Mouse (Mus musculus): ENCODE measurements around the gene Gm8947. TPM values are rescaled to one million over a fixed set of nuclear protein-coding genes. Genes with fewer than 3 reads are reported as not detected.
"Not testable (repeated sequence)": the region's sequence is repeated elsewhere in the genome, so short reads cannot be mapped to it uniquely, and the experiment has no call there.

Gm8947 gene
- polyA plus RNA-seq (2012; rRNA removed): not detected in 2 replicates

GRCm38 (mm10) chr1:151192075-151192474, at the start of gene Gm8947:
TSS of gene Gm8947 (plus strand) at chr1:151192376.
- H3K4me1 ChIP-seq (ENCODE audit: control insufficient read depth, insufficient read depth, low read length); H3K27ac ChIP-seq (ENCODE audit: insufficient read depth, low read length); H3K4me3 ChIP-seq (ENCODE audit: insufficient read depth, low read length): not testable (repeated sequence)

- Histone ChIP-seq H3K4me3 (ENCODE audit: insufficient read depth, low read length) (no peak overlapping the region), H3K4me1 (ENCODE audit: control insufficient read depth, insufficient read depth, low read length) (no peaks in the 10 kb centered on the region), H3K27ac (ENCODE audit: insufficient read depth, low read length) (no peak overlapping the region)
- TF ChIP-seq CTCF (IDR thresholded peaks at IDR 0.05; ENCODE audit: extremely low read depth, insufficient read depth, low read length) (no peak), POLR2A (IDR thresholded peaks at IDR 0.05; ENCODE audit: extremely low read depth, insufficient read depth, low read length) (no peak)
These were observed 47.6 kb upstream of the Gm8947 start for GRCm38 (mm10) chr1:151144471-151145146.

DNA sequence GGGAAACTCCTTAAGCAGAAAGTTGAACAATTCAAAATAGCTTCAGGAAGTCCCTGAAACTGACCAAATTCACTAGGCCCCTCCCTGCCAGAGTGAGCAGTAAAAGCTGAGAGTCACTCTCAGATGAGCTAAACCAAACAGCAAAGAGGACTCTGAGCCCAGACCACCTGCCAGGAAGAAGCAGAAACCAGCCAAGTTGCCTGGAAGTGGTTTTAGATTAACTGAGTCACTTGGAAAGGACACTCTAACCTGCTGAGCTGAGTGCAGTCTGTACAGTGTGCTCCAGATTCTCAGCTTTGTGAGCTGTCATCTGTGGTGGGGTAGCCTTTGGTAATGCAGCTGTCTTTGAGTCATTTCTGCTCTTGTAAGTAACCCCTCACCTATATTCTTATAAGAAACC, 44.4 kb upstream of the Gm8947 start:
- Histone ChIP-seq H3K4me3 (ENCODE audit: insufficient read depth, low read length) (no peak overlapping the region), H3K27ac (ENCODE audit: insufficient read depth, low read length) (no peak overlapping the region), H3K4me1 (ENCODE audit: control insufficient read depth, insufficient read depth, low read length) (no peaks in the 10 kb centered on the region)
- TF ChIP-seq POLR2A (IDR thresholded peaks at IDR 0.05; ENCODE audit: extremely low read depth, insufficient read depth, low read length) (no peak), CTCF (IDR thresholded peaks at IDR 0.05; ENCODE audit: extremely low read depth, insufficient read depth, low read length) (no peak)

GRCm38 (mm10) chr1:151150211-151150610, 42.0 kb upstream of the Gm8947 start:
- TF ChIP-seq CTCF (IDR thresholded peaks at IDR 0.05; ENCODE audit: extremely low read depth, insufficient read depth, low read length): no peak
- TF ChIP-seq POLR2A (IDR thresholded peaks at IDR 0.05; ENCODE audit: extremely low read depth, insufficient read depth, low read length): no peak
- Histone ChIP-seq H3K27ac (ENCODE audit: insufficient read depth, low read length) (no peak overlapping the region), H3K4me3 (ENCODE audit: insufficient read depth, low read length) (no peak overlapping the region), H3K4me1 (ENCODE audit: control insufficient read depth, insufficient read depth, low read length) (no peaks in the 10 kb centered on the region)

DNA sequence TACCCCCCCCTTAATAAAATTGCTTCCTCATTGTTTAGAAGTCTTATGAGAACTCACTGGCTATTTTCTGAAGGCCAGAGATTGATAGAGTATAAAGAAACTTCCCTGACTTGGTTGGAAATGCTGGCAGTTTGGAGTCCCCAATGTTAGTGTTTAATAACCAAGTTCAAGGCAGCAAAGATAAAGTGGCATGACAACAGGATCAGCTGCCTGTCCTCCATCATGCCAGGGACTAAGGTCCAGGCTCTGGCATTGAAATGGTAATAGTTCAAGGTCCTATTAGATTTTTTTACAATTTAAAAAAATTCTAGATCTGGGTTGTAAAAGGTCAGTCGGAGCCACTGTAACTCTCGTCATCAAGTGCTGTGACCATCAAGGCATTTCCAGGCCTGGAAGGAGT, 41.1 kb upstream of the Gm8947 start:
- H3K27ac ChIP-seq (ENCODE audit: insufficient read depth, low read length): no peak overlapping the region
- H3K4me1 ChIP-seq (ENCODE audit: control insufficient read depth, insufficient read depth, low read length): no peaks in the 10 kb centered on the region
- no peak overlapping the region for H3K4me3 ChIP-seq (ENCODE audit: insufficient read depth, low read length)
- TF ChIP-seq POLR2A (IDR thresholded peaks at IDR 0.05; ENCODE audit: extremely low read depth, insufficient read depth, low read length): no peak
- no peak for TF ChIP-seq CTCF (IDR thresholded peaks at IDR 0.05; ENCODE audit: extremely low read depth, insufficient read depth, low read length)

DNA sequence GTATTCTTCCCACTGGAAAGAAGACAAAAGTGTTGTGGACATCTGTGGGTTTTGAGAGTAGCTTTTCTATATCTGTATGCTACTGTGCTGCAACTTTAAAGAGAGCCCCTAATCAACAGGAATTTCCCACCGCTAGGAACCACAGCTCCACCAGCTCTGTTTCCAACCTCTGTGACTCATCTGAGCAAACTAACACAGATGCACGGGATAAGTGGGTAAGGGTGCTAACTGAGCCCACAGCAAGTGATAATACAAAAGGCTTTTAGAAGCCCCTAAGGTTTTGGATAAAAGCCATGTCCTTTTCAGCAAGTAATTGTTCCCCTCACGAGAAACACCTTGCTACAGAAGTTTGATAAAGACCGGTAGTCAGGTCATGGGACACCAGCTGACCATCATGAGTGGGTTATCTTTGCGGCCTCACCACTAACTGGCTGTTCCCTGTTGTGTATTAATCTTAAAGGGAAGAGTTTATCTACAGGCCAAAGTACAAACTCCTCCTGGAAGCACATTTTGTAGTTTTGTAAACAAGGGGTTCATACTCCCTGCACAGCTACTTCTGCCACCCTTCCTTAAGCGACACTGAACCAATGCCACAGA, 39.0 kb upstream of the Gm8947 start:
- TF ChIP-seq CTCF (IDR thresholded peaks at IDR 0.05; ENCODE audit: extremely low read depth, insufficient read depth, low read length) (no peak), POLR2A (IDR thresholded peaks at IDR 0.05; ENCODE audit: extremely low read depth, insufficient read depth, low read length) (no peak)
- H3K4me3 ChIP-seq (ENCODE audit: insufficient read depth, low read length): no peak overlapping the region
- H3K27ac ChIP-seq (ENCODE audit: insufficient read depth, low read length): no peak overlapping the region
- no peaks in the 10 kb centered on the region for H3K4me1 ChIP-seq (ENCODE audit: control insufficient read depth, insufficient read depth, low read length)

GRCm38 (mm10) chr1:151154131-151154530, 38.0 kb upstream of the Gm8947 start:
- H3K4me1 ChIP-seq (ENCODE audit: control insufficient read depth, insufficient read depth, low read length); H3K4me3 ChIP-seq (ENCODE audit: insufficient read depth, low read length); H3K27ac ChIP-seq (ENCODE audit: insufficient read depth, low read length): not testable (repeated sequence)

DNA sequence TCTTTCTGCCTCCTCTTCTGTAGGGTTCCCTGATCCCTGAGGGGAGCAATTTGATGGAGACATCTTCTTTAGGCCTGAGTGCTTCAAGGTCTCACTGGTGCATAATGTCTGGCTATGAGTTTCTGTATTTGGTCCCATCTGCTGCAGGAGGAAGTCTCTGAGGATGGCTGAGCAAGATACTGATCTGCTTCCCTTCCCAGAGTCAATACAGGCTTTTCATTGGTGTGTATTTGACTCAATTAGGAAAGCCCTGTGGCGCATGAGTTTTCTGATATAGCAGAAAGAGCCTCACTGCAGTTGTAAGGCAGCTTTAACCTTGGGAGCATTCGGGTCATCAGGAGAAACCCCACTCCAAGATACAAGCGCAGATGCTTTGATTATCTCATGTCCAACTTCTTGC, 36.0 kb upstream of the Gm8947 start:
- Histone ChIP-seq H3K4me3 (ENCODE audit: insufficient read depth, low read length) (no peak overlapping the region), H3K4me1 (ENCODE audit: control insufficient read depth, insufficient read depth, low read length) (no peaks in the 10 kb centered on the region), H3K27ac (ENCODE audit: insufficient read depth, low read length) (no peak overlapping the region)
- TF ChIP-seq POLR2A (IDR thresholded peaks at IDR 0.05; ENCODE audit: extremely low read depth, insufficient read depth, low read length): no peak
- TF ChIP-seq CTCF (IDR thresholded peaks at IDR 0.05; ENCODE audit: extremely low read depth, insufficient read depth, low read length): no peak

DNA sequence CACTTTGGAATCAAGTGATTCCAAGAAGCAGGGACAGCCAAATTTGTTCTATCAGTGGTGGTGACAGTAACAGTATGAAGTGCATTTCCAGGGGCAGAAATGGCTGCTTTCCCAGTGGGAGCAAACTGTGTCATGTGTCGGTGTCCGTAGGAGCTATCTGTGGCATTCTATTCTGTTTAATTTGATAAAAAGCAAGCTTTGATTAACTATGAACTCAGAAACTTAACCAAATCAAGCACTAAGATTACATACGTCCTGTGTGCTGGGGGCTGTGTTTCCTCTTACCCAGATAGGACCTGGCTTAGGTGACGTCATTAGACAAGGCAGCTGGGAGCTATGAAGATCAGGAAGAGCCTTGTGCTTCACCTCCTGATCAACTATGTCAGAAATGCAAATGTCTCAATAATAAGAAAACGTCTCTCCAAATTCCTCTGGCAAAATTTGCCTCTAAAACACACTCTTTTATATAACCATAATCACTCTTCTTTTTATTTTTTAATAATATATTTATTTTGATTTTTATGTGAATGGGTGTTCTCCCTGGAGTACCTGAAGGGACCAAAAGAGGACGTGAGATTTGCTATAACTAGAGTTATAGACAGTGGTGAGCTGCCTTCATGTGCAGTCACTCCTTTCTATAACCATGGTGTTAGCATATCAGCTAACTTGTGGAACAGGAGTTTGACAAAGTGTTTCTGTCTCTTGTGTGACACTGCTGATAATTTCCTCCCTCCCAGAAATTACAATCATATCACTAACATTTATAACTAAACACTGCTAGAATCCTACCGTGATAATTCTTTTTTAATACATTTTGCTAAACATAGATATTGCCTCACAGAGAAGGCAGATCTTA, 35.2 kb upstream of the Gm8947 start:
- Histone ChIP-seq H3K27ac (ENCODE audit: insufficient read depth, low read length) (no peak overlapping the region), H3K4me3 (ENCODE audit: insufficient read depth, low read length) (no peak overlapping the region), H3K4me1 (ENCODE audit: control insufficient read depth, insufficient read depth, low read length) (no peaks in the 10 kb centered on the region)
- TF ChIP-seq CTCF (IDR thresholded peaks at IDR 0.05; ENCODE audit: extremely low read depth, insufficient read depth, low read length): no peak
- no peak for TF ChIP-seq POLR2A (IDR thresholded peaks at IDR 0.05; ENCODE audit: extremely low read depth, insufficient read depth, low read length)

Measured in cortical plate, adult 2 months (tissue).